Mouse (Mus musculus): ENCODE measurements around the gene Rad9b. TPM values are rescaled to one million over a fixed set of nuclear protein-coding genes. Genes with fewer than 3 reads are reported as not detected.
A peak's percentile ranks its signal among the peaks of the same experiment; 100 is the strongest.
"Not testable (repeated sequence)": the region's sequence is repeated elsewhere in the genome, so short reads cannot be mapped to it uniquely, and the experiment has no call there.

The Rad9b gene
- total RNA-seq, 2 experiments from 2014 or later, result 0.52 to 2.1 TPM

GRCm38 (mm10) chr5:122371591-122372191 is 17.7 kb upstream of the Rad9b start, which contains the start of gene Gpn3:
Gene Gpn3 (plus strand): TSS chr5:122371876.
- DNase-seq, result peak in 1 of 2 experiments; percentile 30

- DNase-seq, result no peak
These were observed 547 bp upstream of the Rad9b start for GRCm38 (mm10) chr5:122354492-122355067.

- DNase-seq, result no peak
These were observed 8.3 kb downstream of the Rad9b start for GRCm38 (mm10) chr5:122345777-122346176.

GRCm38 (mm10) chr5:122344260-122344659 is 9.8 kb downstream of the Rad9b start:
- DNase-seq, result peak; percentile 67 to 90

GRCm38 (mm10) chr5:122343768-122344167 is 10.3 kb downstream of the Rad9b start:
- DNase-seq, result no peak

GRCm38 (mm10) chr5:122342874-122343273 is 11.2 kb downstream of the Rad9b start:
- DNase-seq, result no peak

- no peak for DNase-seq
These were observed 17.3 kb downstream of the Rad9b start for GRCm38 (mm10) chr5:122336554-122337294.

- no peak for DNase-seq
These were observed 19.4 kb downstream of the Rad9b start for GRCm38 (mm10) chr5:122334682-122335081.

GRCm38 (mm10) chr5:122330269-122330668 is 23.8 kb downstream of the Rad9b start:
- no peak for DNase-seq

- no peak for DNase-seq
These were observed 26.8 kb downstream of the Rad9b start for GRCm38 (mm10) chr5:122327283-122327682.

- DNase-seq, result no peak
These were observed 28.6 kb downstream of the Rad9b start for GRCm38 (mm10) chr5:122325477-122325876.

GRCm38 (mm10) chr5:122324608-122325431 is 29.2 kb downstream of the Rad9b start:
- peak in 1 of 2 experiments; percentile 53 for DNase-seq

GRCm38 (mm10) chr5:122323523-122323922 is 30.5 kb downstream of the Rad9b start:
- no peak for DNase-seq

GRCm38 (mm10) chr5:122320205-122320781 is 33.7 kb downstream of the Rad9b start:
- no peak for DNase-seq

GRCm38 (mm10) chr5:122319474-122320204 is 34.4 kb downstream of the Rad9b start:
- DNase-seq, result peak in 1 of 2 experiments; percentile 56

- DNase-seq, result not testable (repeated sequence)
These were observed 35.1 kb downstream of the Rad9b start for GRCm38 (mm10) chr5:122318976-122319375.

GRCm38 (mm10) chr5:122318100-122318499 is 35.9 kb downstream of the Rad9b start:
- DNase-seq, result peak; percentile 57 to 75

- peak; percentile 51 to 64 for DNase-seq
These were observed 36.5 kb downstream of the Rad9b start for GRCm38 (mm10) chr5:122317329-122318045.

GRCm38 (mm10) chr5:122314966-122315667 is 38.9 kb downstream of the Rad9b start:
- peak; percentile 95 to 97 for DNase-seq

Data from heart, adult 18-20 months (tissue).